Mouse (Mus musculus) liver (tissue): Measurements from ENCODE around the gene Dcaf1.

Source experiments
- DNase-seq: peaks from one replicate; pipeline ENCODE4 v3.0.0-alpha.2; 2020; ENCODE audit warnings: mixed read lengths

The Dcaf1 gene

GRCm38 (mm10) chr9:106908715-106909114 lies 87.0 kb downstream of the Dcaf1 start:
- DNase-seq: no peak

GRCm38 (mm10) chr9:106911624-106912023 lies 90.0 kb downstream of the Dcaf1 start:
- no peak for DNase-seq

- DNase-seq: no peak
Measured at GRCm38 (mm10) chr9:106913759-106914158, 92.1 kb downstream of the Dcaf1 start.

- DNase-seq: no peak
Measured at GRCm38 (mm10) chr9:106914878-106915277, 93.2 kb downstream of the Dcaf1 start.
